Mouse (Mus musculus): ENCODE measurements around the gene Rab3b.

- TF ChIP-seq CTCF (IDR thresholded peaks at IDR 0.05; ENCODE audit: borderline replicate concordance, control insufficient read depth, extremely low read depth, insufficient read depth, low read length, poor library complexity) (no peak), POLR2A (IDR thresholded peaks at IDR 0.05; ENCODE audit: control insufficient read depth, extremely low read depth, insufficient read depth, low read length, poor library complexity) (no peak)
Measured at GRCm38 (mm10) chr4:108909872-108910425, 31.1 kb downstream of the Rab3b start.

Data from thymus, adult 2 months (tissue).